Mouse (Mus musculus): ENCODE measurements around the gene Cops7a. TPM values are rescaled to one million over a fixed set of nuclear protein-coding genes. Genes with fewer than 3 reads are reported as not detected.
A peak's percentile ranks its signal among the peaks of the same experiment; 100 is the strongest.

Cops7a gene
- polyA plus RNA-seq, 1 experiment from 2014 or later = 153 TPM

GRCm38 (mm10) chr6:124934670-124935069 is 30.7 kb downstream of the Cops7a start:
- no peak for DNase-seq (ENCODE audit: low read depth, low spot score)
- no peak for TF ChIP-seq CTCF (IDR thresholded peaks at IDR 0.05)
- ChIA-PET CTCF (no interaction called here), POLR2A (interaction anchor here (0.7 to 0.9 kb wide), 3 partner anchors 16 to 195 kb away, joined by 3 read pairs; no protein-coding TSS in a partner anchor)
- H3K27me3 ChIP-seq = no peaks in the 10 kb centered on the region
- in situ Hi-C loops (cut with MboI; ENCODE audit: low pct_unique_long_range_greater_than_20kb) = no loop called here
- no peak for ATAC-seq

GRCm38 (mm10) chr6:124933127-124933526 is 32.2 kb downstream of the Cops7a start:
- ChIA-PET CTCF (interaction anchor here (8.4 kb wide), 1 partner anchor 28 kb away, joined by 86 read pairs; no protein-coding TSS in a partner anchor), POLR2A (interaction anchor here (3.1 to 4.6 kb wide), 2 partner anchors 17 to 29 kb away, joined by 16 to 59 read pairs; no protein-coding TSS in a partner anchor)
- no peak for TF ChIP-seq CTCF (IDR thresholded peaks at IDR 0.05)
- DNase-seq (ENCODE audit: low read depth, low spot score) = no peak
- no peaks in the 10 kb centered on the region for H3K27me3 ChIP-seq
- in situ Hi-C loops (cut with MboI; ENCODE audit: low pct_unique_long_range_greater_than_20kb) = no loop called here
- ATAC-seq = no peak

GRCm38 (mm10) chr6:124932314-124932695 is 33.0 kb downstream of the Cops7a start:
- CTCF ChIA-PET = interaction anchor here (1.6 to 8.4 kb wide), 4 partner anchors 16 to 76 kb away, joined by 5 to 86 read pairs (median 20); no protein-coding TSS in a partner anchor
- ATAC-seq = no peak
- no peaks in the 10 kb centered on the region for H3K27me3 ChIP-seq
- no peak for TF ChIP-seq CTCF (IDR thresholded peaks at IDR 0.05)
- no peak for DNase-seq (ENCODE audit: low read depth, low spot score)
- POLR2A ChIA-PET = interaction anchor here (0.7 to 4.6 kb wide), 6 partner anchors 12 to 64 kb away, joined by 3 to 59 read pairs (median 4); partner anchors contain the start of gene Pianp
- in situ Hi-C loops (cut with MboI; ENCODE audit: low pct_unique_long_range_greater_than_20kb) = no loop called here

GRCm38 (mm10) chr6:124931525-124932313 is 33.6 kb downstream of the Cops7a start:
- in situ Hi-C loops (cut with MboI; ENCODE audit: low pct_unique_long_range_greater_than_20kb) = no loop called here
- ATAC-seq (no peak), DNase-seq (ENCODE audit: low read depth, low spot score) (no peak)
- ChIA-PET CTCF (interaction anchor here (0.9 to 8.4 kb wide), 8 partner anchors 15 to 103 kb away, joined by 3 to 86 read pairs (median 8); partner anchors contain the start of gene Gpr162), POLR2A (interaction anchor here (0.7 to 4.6 kb wide), 8 partner anchors 11 to 68 kb away, joined by 3 to 59 read pairs (median 4); partner anchors contain the start of genes Cops7a and Pianp)
- H3K27me3 ChIP-seq = no peaks in the 10 kb centered on the region
- no peak for TF ChIP-seq CTCF (IDR thresholded peaks at IDR 0.05)

GRCm38 (mm10) chr6:124930754-124931524 is 34.4 kb downstream of the Cops7a start, which contains the start of gene Mlf2:
Mlf2 (plus strand) TSS chr6:124931386.
- DNase-seq (ENCODE audit: low read depth, low spot score) (peak; percentile 93), ATAC-seq (peak; percentile 90)
- ChIA-PET CTCF (interaction anchor here (0.8 to 8.4 kb wide), 18 partner anchors 9 to 104 kb away, joined by 3 to 86 read pairs (median 6); partner anchors contain the start of genes Cops7a, Gpr162 and Lag3), POLR2A (interaction anchor here (0.6 to 4.6 kb wide), 8 partner anchors 10 to 67 kb away, joined by 3 to 59 read pairs (median 5); partner anchors contain the start of genes Cops7a and Ptms)
- H3K27me3 ChIP-seq = no peaks in the 10 kb centered on the region
- in situ Hi-C loops (cut with MboI; ENCODE audit: low pct_unique_long_range_greater_than_20kb) = no loop called here
- no peak for TF ChIP-seq CTCF (IDR thresholded peaks at IDR 0.05)

GRCm38 (mm10) chr6:124930231-124930630 is 35.1 kb downstream of the Cops7a start:
- in situ Hi-C loops (cut with MboI; ENCODE audit: low pct_unique_long_range_greater_than_20kb) = no loop called here
- no peak for DNase-seq (ENCODE audit: low read depth, low spot score)
- no peaks in the 10 kb centered on the region for H3K27me3 ChIP-seq
- POLR2A ChIA-PET = interaction anchor here (0.6 to 4.6 kb wide), 6 partner anchors 10 to 66 kb away, joined by 3 to 59 read pairs (median 7); partner anchors contain the start of genes Cops7a and Ptms
- ATAC-seq = peak; percentile 1
- no peak for TF ChIP-seq CTCF (IDR thresholded peaks at IDR 0.05)
- CTCF ChIA-PET = interaction anchor here (1.0 to 8.4 kb wide), 19 partner anchors 9 to 105 kb away, joined by 3 to 86 read pairs (median 5); partner anchors contain the start of gene Cops7a

GRCm38 (mm10) chr6:124925941-124926340 is 39.4 kb downstream of the Cops7a start:
- in situ Hi-C loops (cut with MboI; ENCODE audit: low pct_unique_long_range_greater_than_20kb) = no loop called here
- no peak for ATAC-seq
- DNase-seq (ENCODE audit: low read depth, low spot score) = no peak
- TF ChIP-seq CTCF (IDR thresholded peaks at IDR 0.05) = no peak
- POLR2A ChIA-PET = interaction anchor here (1.2 kb wide), 1 partner anchor 9 kb away, joined by 5 read pairs; no protein-coding TSS in a partner anchor
- CTCF ChIA-PET = interaction anchor here (0.9 to 8.4 kb wide), 4 partner anchors 12 to 104 kb away, joined by 3 to 86 read pairs (median 4); no protein-coding TSS in a partner anchor
- H3K27me3 ChIP-seq = no peaks in the 10 kb centered on the region

- in situ Hi-C loops (cut with MboI; ENCODE audit: low pct_unique_long_range_greater_than_20kb) = no loop called here
- no peaks in the 10 kb centered on the region for H3K27me3 ChIP-seq
- CTCF ChIA-PET = interaction anchor here (0.9 to 8.4 kb wide), 4 partner anchors 11 to 105 kb away, joined by 3 to 86 read pairs (median 4); no protein-coding TSS in a partner anchor
- DNase-seq (ENCODE audit: low read depth, low spot score) (no peak), ATAC-seq (no peak)
- POLR2A ChIA-PET = interaction anchor here (1.2 kb wide), 1 partner anchor 9 kb away, joined by 5 read pairs; no protein-coding TSS in a partner anchor
- TF ChIP-seq CTCF (IDR thresholded peaks at IDR 0.05) = no peak
These were observed 40.1 kb downstream of the Cops7a start for GRCm38 (mm10) chr6:124925173-124925793.

- in situ Hi-C loops (cut with MboI; ENCODE audit: low pct_unique_long_range_greater_than_20kb) = no loop called here
- ChIA-PET CTCF (interaction anchor here (0.7 to 1.7 kb wide), 3 partner anchors 9 to 109 kb away, joined by 3 to 12 read pairs (median 3); partner anchors contain the start of gene Mlf2), POLR2A (interaction anchor here (2.1 kb wide), 1 partner anchor 8 kb away, joined by 8 read pairs; no protein-coding TSS in a partner anchor)
- no peak for DNase-seq (ENCODE audit: low read depth, low spot score)
- ATAC-seq = no peak
- H3K27me3 ChIP-seq = no peaks in the 10 kb centered on the region
- TF ChIP-seq CTCF (IDR thresholded peaks at IDR 0.05) = no peak
These were observed 43.8 kb downstream of the Cops7a start for GRCm38 (mm10) chr6:124921539-124921938.
